Mouse (Mus musculus) lung, adult 10 weeks (tissue): ENCODE results near the gene Med7. TPM values are rescaled to one million over a fixed set of nuclear protein-coding genes. Genes with fewer than 3 reads are reported as not detected.

Experiments used
- polyA plus RNA-seq: library from polyadenylated mRNA; stranded (reverse); fragments of 350-450 nt; fragmentation: Illumina TruSeq; extraction: RNeasy Lipid Tissue Mini Kit (QIAGEN cat#74804); gene quantifications from one replicate; pipeline ENCODE4 v1.2.3, GENCODE M21; 2014; ENCODE audit warnings: low read depth, low replicate concordance; ENCODE audit not compliant: insufficient read depth

Gene Med7
- 27.5 TPM for polyA plus RNA-seq

DNA sequence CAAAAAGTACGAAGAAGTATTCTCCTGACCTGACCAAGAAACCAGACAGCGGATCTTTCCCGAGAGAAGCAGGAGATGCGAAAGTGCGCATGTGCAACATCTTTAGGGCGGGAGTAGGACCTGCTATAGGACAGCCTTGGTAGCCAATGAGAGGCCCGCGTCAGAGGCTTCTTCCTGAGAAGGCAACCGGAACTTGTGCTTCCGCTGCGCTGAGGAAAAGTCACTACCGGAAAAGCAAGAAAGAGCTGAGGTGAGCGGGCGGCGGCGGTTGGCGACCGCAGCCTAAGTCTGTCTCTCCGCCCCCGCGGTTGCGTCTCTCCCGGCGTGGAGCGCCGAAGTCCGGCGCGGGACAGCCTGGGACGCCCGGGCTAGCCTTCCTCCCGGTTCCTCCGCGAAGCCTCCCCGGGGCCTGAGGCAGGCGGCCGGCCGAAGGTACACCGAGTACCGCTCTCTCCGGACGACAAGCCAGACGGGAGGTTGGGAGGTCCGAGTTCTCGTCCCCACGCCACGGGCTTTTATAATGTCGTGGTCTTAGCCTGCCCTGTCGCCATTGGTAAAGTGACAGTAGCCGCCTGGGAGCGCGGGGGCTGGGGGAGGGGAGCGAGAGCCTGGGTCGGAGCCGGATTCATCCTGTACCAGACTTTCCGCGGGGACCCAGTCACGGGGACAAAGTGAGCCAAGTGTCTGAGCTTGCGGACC is at the start of gene Med7:
Med7 (plus strand) TSS at position 166 of the 699 bp plus-strand sequence.

GRCm38 (mm10) chr11:46389336-46390117 is 47.2 kb upstream of the Med7 start, which contains the start of gene Itk:
TSS of gene Itk (minus strand) at chr11:46389515.

DNA sequence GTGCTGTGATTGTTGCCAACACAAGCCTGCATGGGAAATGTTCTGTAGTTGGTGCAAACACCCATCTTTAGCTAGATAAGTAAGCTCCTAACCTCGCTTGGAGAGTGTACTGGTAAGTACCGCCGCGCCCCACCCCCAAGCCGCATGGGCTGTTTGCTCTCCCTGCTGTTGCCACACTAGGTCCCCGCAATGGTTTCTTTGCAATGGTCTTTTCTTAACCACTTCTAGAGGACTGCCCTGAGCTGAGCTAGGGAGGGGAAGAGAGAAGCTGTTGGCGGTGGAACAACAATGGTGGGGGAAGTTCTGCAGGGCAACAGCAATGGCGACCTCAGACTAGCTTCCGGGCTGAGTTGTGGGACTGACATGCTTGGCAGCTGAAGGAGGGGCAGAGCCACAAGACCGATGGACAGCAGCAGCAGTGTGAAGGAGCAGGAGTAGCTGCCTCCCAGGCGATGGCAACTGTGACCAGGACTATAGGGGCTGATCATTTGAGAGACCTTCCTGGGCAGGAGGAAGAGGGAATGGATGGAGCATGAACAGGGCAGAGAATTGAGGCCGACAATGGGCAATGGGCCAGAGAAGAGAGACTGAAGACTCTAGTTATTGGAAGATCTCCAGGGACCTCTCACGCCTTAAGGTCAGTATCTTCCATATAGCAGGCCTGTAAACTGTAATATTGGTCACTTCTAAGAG is 40.4 kb upstream of the Med7 start, which contains the start of gene Fam71b:
Fam71b (plus strand) TSS at position 393 of the 693 bp plus-strand sequence.

GRCm38 (mm10) chr11:46454453-46455045 is 17.8 kb downstream of the Med7 start, which contains the start of gene Havcr2:
TSS of gene Havcr2 (plus strand) at chr11:46454935.

Other genes with a start within 250 kb of the Med7 start
- not detected for gene Fndc9, start 201.4 kb upstream of the Med7 start, polyA plus RNA-seq
- gene Cyfip2, start 124.1 kb upstream of the Med7 start, polyA plus RNA-seq, result 4.7 TPM
- 2.7 TPM for gene Itk, start 47.4 kb upstream of the Med7 start, polyA plus RNA-seq
- gene Fam71b, start 40.4 kb upstream of the Med7 start, polyA plus RNA-seq, result 0.17 TPM
- gene Havcr2, start 18.0 kb downstream of the Med7 start, polyA plus RNA-seq, result 2.9 TPM
- gene Gm12169, start 87.3 kb downstream of the Med7 start, polyA plus RNA-seq, result not detected
- not detected for gene BC053393, start 134.6 kb downstream of the Med7 start, polyA plus RNA-seq
- gene Dppa1, start 192.3 kb downstream of the Med7 start, polyA plus RNA-seq, result not detected